Mouse (Mus musculus) liver, embryonic 14.5 days (tissue): Measurements from ENCODE around the gene St14.

Source experiments
- CTCF ChIP-seq: IDR thresholded peaks from 2 replicates; pipeline ENCODE4 v1.5.1; 2016; ENCODE audit warnings: antibody characterized with exemption, low read depth, control low read depth
- EP300 ChIP-seq: IDR thresholded peaks from 2 replicates; pipeline ENCODE4 v1.6.1; 2016; ENCODE audit warnings: antibody characterized with exemption, low read depth

DNA sequence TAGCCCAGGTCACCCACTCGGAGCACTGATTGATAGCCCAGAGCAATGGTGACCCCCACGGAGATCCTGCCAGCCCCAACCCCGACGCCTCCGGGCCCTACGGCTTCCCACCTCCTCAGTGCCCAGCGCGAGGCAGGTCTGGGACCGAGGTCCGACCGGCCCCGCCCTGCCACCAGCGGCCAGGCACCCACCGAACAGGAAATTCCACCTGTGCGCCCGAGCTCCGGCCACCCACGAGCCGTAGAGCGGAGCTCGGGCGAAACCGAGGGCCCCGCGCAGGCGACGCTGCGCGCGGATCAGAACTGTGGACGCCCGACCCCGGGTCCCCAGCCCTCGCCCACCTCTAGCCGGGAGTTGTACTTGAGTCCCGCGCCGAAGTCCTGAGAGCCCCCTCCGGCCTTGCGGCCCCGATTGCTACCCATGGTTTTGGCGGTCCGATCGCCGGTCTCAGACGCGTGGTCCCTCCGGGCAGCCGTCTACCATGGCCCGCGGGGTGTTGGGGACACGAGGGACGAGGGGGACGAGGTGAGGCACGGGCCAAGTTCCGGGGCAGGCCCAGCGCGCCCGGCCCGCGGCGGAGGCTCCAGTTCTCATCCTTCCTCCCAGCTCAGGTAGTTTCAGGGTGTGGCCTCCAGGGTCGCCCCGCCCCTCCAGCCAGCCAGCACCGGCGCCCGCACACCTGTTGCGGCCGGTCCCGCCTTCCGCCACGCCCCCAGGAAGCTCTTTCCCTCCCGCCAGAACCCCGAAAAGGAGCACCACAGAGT is at the start of gene St14:
- TF ChIP-seq CTCF (no peak), EP300 (no peak)
